ENCODE assay signal across 26 mouse cellular contexts in genomic region chr3:97172231-97172630, GRCm38 (mm10). TPM values are rescaled to one million over a fixed set of nuclear protein-coding genes. Genes with fewer than 3 reads are reported as not detected.
DNase-seq lines count a peak whose midpoint lies in the region; ATAC-seq and TF ChIP-seq lines count a peak whose summit lies in the region.
"Had no signal": no experiment of that assay in that cellular context is flagged by ENCODE, and none has a peak within 500 bp of the region (broad histone marks: within the 10 kb centered on the region; RNA-seq: fewer than 3 reads in every experiment).

No protein-coding gene starts in this region.

- H3K27me3 ChIP-seq in Patski: no peaks in the 10 kb centered on the region
- no peaks in the 10 kb centered on the region for H3K27me3 ChIP-seq in kidney, embryonic 16.5 days (ENCODE audit: insufficient read depth, low read length)
- H3K27me3 ChIP-seq: CH12.LX; embryonic facial prominence, embryonic 15.5 days; forebrain, embryonic 15.5 days; intestine, embryonic 15.5 days; midbrain, embryonic 12.5 days had no signal

- no peaks in the 10 kb centered on the region for H3K9me3 ChIP-seq in kidney, embryonic 16.5 days (ENCODE audit: low read length)
- H3K9me3 ChIP-seq: embryonic facial prominence, embryonic 15.5 days; forebrain, embryonic 15.5 days; G1E; intestine, embryonic 15.5 days; limb, embryonic 12.5 days; midbrain, embryonic 12.5 days had no signal

- no peak overlapping the region for H3K4me3 ChIP-seq in kidney, embryonic 16.5 days (ENCODE audit: low read length)
- H3K4me3 ChIP-seq: embryonic facial prominence, embryonic 15.5 days; forebrain, embryonic 15.5 days; intestine, embryonic 15.5 days; layer of hippocampus, adult 2 months; limb, embryonic 12.5 days; midbrain, embryonic 12.5 days had no signal

- 42% methylated on average over 9 of the region's 9 CpGs for WGBS in kidney, embryonic 16.5 days

- peak overlapping the region; percentile 75 for H3K27ac ChIP-seq in kidney, embryonic 16.5 days (ENCODE audit: low read length)
- H3K27ac ChIP-seq: embryonic facial prominence, embryonic 15.5 days; forebrain, embryonic 15.5 days; hindbrain, embryonic 14.5 days; intestine, embryonic 15.5 days; layer of hippocampus, adult 2 months; limb, embryonic 12.5 days; midbrain, embryonic 12.5 days had no signal

- no peak overlapping the region for H3K4me2 ChIP-seq in kidney, embryonic 16.5 days (replicated peaks; ENCODE audit: low read depth, low read length)
- H3K4me2 ChIP-seq: embryonic facial prominence, embryonic 15.5 days; forebrain, embryonic 15.5 days; hindbrain, embryonic 14.5 days; intestine, embryonic 15.5 days; limb, embryonic 12.5 days; liver, embryonic 11.5 days; midbrain, embryonic 12.5 days had no signal

- POLR2A ChIA-PET in Patski (lab: Charles Lee): interaction anchor here (0.7 kb wide), 1 partner anchor 13 kb away, joined by 4 read pairs; the partner anchor contains the start of gene Acp6

- H3K9ac ChIP-seq in kidney, embryonic 16.5 days (replicated peaks; ENCODE audit: low read length): no peak overlapping the region
- H3K9ac ChIP-seq: embryonic facial prominence, embryonic 15.5 days; forebrain, embryonic 15.5 days; hindbrain, embryonic 14.5 days; intestine, embryonic 15.5 days; limb, embryonic 12.5 days; midbrain, embryonic 12.5 days had no signal

- DNase-seq in Patski (ENCODE audit: low read depth, low spot score): peak; percentile 67
- peak; percentile 72 for DNase-seq in kidney, adult 18-20 months
- peak; percentile 45 to 67 for DNase-seq in kidney, postnatal 4 days
- DNase-seq in testis, postnatal 10 days (ENCODE audit: low spot score): no peak
- no peak for DNase-seq in gastrocnemius, postnatal 36 days
- DNase-seq: adrenal gland, postnatal 10 days; B cell, adult 2 months; cerebellum, adult 8-10 months; gastrocnemius, postnatal 14 days; lung, adult 18-20 months; lung, postnatal 10 days; right cerebral cortex, postnatal 25 days; spleen, adult 18-20 months had no signal

- peaks cover 15% of the 10 kb centered on the region; the same call in 1 of the 2 replicates for H3K36me3 ChIP-seq in kidney, embryonic 16.5 days (ENCODE audit: insufficient read depth, low read length)
- H3K36me3 ChIP-seq: forebrain, embryonic 15.5 days had no signal

- in situ Hi-C loops in Patski (cut with MboI; ENCODE audit: low pct_unique_long_range_greater_than_20kb): no loop called here

- CTCF ChIA-PET in Patski (lab: Charles Lee): interaction anchor here (0.8 to 1.4 kb wide), 4 partner anchors 11 to 236 kb away, joined by 3 to 4 read pairs (median 4); no protein-coding TSS in a partner anchor

- intact Hi-C loops in gastrocnemius, postnatal 36 days (cut with DNase I): no loop called here

- peak; percentile 91 for ATAC-seq in Patski
- peak; percentile 88 for ATAC-seq in kidney, embryonic 16.5 days (ENCODE audit: low FRiP score, low TSS enrichment)
- ATAC-seq in erythroid progenitor cell, adult 5-6 weeks (replicated peaks; ENCODE audit: low FRiP score, poor library complexity, severe bottlenecking): no peak
- ATAC-seq: activated CD4-positive, CD25-positive, alpha-beta regulatory T cell, adult 4 months; forebrain, embryonic 15.5 days; intestine, embryonic 15.5 days had no signal

- peaks cover 7% of the 10 kb centered on the region for H3K4me1 ChIP-seq in kidney, embryonic 16.5 days (ENCODE audit: insufficient read depth, low read length)
- H3K4me1 ChIP-seq: embryonic facial prominence, embryonic 15.5 days; forebrain, embryonic 15.5 days; intestine, embryonic 15.5 days; limb, embryonic 12.5 days; midbrain, embryonic 12.5 days had no signal

- TF ChIP-seq CTCF in Patski (IDR thresholded peaks at IDR 0.05): no peak

RNA-seq across cellular contexts. Expression of gene Acp6, which starts 13.7 kb away (rescaled TPM):
- 93.2 TPM for polyA plus RNA-seq in Patski (2021)
- polyA plus RNA-seq in kidney, embryonic 16.5 days (2015; fragmentation: Nextera tagmentation; extraction: Ambion mirVana): 59.8 and 60.3 TPM in 2 replicates
- total RNA-seq in erythroid progenitor cell, adult 5-6 weeks (2015; ENCODE audit: low replicate concordance): 8.3 and 13.8 TPM in 2 replicates
- total RNA-seq in erythroid progenitor cell, adult 5-6 weeks (2017; ENCODE audit: low replicate concordance): 7.2 and 9.9 TPM in 2 replicates
- total RNA-seq in gastrocnemius, postnatal 36 days (2021): 10 to 100 TPM; 20.5 to 20.6 TPM

Comparison
In these comparisons a context has a peak if more than half of its experiments do, and no peak if none do; other contexts are left out.
1. DNase-seq: peak in Patski (single experiment), kidney, adult 18-20 months (single experiment) and kidney, postnatal 4 days (2 of 2); none in testis, postnatal 10 days (single experiment) and gastrocnemius, postnatal 36 days (0 of 2).